Mouse (Mus musculus) frontal cortex, postnatal 14 days (tissue): ENCODE results near the gene Phactr4.
A peak's percentile ranks its signal among the peaks of the same experiment; 100 is the strongest.

Source experiments
- DNase-seq, 2 experiments: peaks; one replicate each; pipeline ENCODE4 v3.0.0; 2022; ENCODE audit warnings: low spot score in 2 of 2

The Phactr4 gene

DNA sequence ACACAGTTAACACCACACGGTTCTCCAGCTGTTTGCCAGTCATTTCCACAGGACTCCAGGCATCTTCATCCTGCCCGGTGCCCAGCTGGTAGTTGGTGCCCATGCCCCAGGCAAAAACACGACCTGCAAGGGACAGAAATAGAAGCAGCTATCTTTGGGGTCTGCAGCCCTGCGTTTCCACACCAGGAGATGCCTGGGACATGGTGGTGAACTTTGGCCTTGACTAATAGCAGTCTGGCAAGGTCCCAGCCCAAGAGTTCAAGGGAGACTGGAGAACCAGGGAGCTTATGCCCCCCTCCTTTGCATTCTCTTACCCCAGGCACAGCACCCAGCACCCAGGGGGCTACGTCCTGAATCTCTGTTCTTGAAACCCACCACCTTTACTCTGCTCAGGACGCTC is 89.4 kb downstream of the Phactr4 start:
- no peak for DNase-seq

DNA sequence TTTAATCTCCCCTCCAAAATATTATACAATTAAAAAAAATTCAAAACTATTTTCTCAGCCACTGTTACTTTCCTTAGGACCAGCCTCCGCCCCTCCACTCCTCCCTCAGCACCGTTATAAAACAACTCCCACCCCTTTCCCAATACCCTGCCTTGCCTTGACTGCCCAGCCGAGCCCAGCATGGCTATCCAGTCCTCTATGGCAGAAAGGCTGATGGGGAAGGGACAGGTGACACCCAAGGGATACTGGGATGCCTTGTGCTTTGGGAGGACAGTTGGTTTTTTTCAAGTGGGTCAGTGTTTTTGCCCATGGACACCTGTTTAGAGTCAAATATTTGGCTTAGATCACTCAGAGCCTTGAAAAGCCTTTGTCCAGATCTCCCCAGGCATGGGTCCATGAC is 90.3 kb downstream of the Phactr4 start:
- no peak for DNase-seq

DNA sequence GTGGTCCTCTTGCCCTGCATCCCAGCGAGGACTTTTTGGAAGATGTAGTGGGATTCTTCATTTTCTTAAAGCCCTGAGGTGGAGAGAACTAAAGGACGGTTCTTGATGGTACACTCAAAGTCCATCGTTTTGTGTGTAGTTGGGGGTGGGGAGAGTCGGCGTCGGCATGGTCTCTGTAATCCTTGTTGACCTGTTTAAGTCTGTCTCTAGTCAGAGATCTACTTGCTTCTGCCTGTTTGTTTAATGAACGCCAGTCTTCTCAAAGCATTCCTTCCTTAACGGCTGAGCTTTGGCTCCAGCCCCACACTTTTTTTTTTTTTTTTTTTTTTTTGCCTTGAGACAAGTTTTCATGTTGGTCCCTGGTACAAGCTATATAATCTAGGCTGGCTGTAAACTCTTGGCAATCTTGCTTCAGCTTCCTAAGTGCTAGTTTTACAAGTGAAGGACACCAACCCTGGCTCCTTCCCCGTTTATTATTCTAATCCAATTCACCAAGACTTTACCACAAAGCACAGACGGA is 92.4 kb downstream of the Phactr4 start:
- DNase-seq, result no peak

DNA sequence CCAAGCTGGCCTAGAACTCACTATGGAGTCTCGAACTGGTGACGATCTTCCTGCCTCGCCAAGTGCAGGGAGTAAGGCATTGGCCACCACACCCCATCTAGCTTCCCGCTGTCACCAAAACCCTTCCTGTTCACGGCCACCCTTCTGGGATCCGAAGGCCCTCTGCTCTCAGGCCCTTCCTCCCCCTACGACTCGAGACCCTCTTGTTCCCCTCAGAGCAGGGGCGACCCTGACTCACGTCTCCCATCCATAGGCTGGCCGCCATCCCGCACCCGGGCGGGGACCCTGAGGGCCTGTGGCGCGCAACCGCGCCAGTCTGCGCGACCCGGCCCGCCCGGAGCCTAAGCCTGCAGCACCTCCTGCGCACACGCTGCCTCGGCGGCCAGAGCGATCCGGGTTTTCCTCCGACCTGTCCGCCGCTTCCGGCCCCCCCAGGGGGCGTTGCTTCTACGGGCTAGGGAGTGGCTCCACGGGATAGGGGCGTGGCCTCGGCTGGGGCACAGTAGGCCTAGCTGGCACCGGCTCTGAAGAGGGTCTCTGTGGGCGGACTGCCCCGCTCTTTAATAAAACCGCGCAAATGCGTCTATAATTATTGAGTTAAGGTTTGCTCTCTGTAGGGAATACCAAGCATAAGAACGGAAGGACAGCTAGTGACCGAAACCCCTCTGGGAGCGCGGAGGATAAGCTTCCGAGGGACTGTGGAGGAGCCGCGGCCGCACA is 93.0 kb downstream of the Phactr4 start, which contains the start of gene Trnau1ap:
TSS of gene Trnau1ap (minus strand) at position 424 of the 720 bp plus-strand sequence.
- DNase-seq, result peak; percentile 59 to 74

- DNase-seq, result no peak
These were observed 93.8 kb downstream of the Phactr4 start for GRCm38 (mm10) chr4:132328391-132328982.

GRCm38 (mm10) chr4:132326481-132326880 is 95.8 kb downstream of the Phactr4 start:
- no peak for DNase-seq

- no peak for DNase-seq
These were observed 106.6 kb downstream of the Phactr4 start for GRCm38 (mm10) chr4:132315711-132316110.

- DNase-seq, result no peak
These were observed 109.7 kb downstream of the Phactr4 start for GRCm38 (mm10) chr4:132312627-132313026.

- DNase-seq, result no peak
These were observed 110.5 kb downstream of the Phactr4 start for GRCm38 (mm10) chr4:132311801-132312200.

DNA sequence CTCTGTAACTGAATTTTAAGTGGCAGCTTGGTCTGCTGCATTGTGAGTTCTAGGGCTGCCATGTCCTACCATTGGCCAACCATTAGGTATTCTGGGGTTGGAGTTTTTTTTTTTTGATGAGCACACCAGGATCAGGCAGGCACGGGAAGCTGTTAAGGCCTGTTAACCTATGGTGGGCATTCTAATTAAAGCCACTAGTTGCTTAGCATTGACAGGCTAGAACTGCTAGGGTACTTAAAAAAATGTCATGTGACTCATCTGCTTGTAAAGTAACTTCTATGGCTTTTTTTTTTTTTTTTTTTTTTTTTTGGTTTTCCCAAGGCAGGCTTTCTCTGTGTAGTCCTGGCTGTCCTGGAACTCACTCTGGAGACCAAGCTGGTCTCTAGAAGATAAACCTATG is 111.1 kb downstream of the Phactr4 start:
- DNase-seq, result no peak

GRCm38 (mm10) chr4:132309849-132310472 is 112.3 kb downstream of the Phactr4 start:
- DNase-seq, result no peak

- no peak for DNase-seq
These were observed 113.0 kb downstream of the Phactr4 start for GRCm38 (mm10) chr4:132309140-132309848.

- DNase-seq, result peak; percentile 84 to 90
These were observed 113.7 kb downstream of the Phactr4 start for GRCm38 (mm10) chr4:132308437-132309139.

DNA sequence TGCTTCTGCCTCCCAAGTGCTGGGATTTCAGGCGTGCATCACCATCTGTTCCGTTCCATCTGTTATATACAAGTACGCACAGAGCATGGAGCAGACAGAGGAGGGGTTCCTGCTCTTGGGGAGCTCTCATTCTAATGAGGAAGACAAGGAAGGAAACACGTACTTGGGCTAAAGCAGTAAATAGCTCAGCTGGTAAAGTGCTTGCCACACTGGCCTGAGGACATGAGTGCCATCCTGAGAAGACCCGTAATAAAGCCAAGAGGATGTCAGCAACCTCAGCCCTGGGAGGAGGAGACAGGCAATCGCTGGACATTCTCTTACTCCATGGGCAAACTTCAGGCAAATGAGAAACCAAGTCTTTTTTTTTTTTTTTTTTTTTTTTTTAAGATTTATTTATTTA is 116.3 kb downstream of the Phactr4 start:
- no peak for DNase-seq
